Mouse (Mus musculus) liver, embryonic 13.5 days (tissue): ENCODE measurements around the gene Ssxb10. TPM values are rescaled to one million over a fixed set of nuclear protein-coding genes. Genes with fewer than 3 reads are reported as not detected.
"Not testable (repeated sequence)": the region's sequence is repeated elsewhere in the genome, so short reads cannot be mapped to it uniquely, and the experiment has no call there.

Source experiments
- ATAC-seq: fragments of 200-750 bp; cut with Nextera tagmentation; 2 replicates; pipeline ENCODE4 v1.8.0; 2017; ENCODE audit warnings: low read depth, mild to moderate bottlenecking, moderate number of reproducible peaks, moderate library complexity
- DNase-seq: peaks from one replicate; pipeline ENCODE4 v3.0.0; 2022
- H3K27ac ChIP-seq: fragments of 300-500 bp; sonication (generic); 2 replicates; pipeline ENCODE4 v1.5.1; 2015; ENCODE audit warnings: moderate library complexity, mild to moderate bottlenecking, inconsistent platforms
- H3K27me3 ChIP-seq: fragments of 300-500 bp; sonication (generic); 2 replicates; pipeline ENCODE4 v1.6.1; 2015; ENCODE audit warnings: mild to moderate bottlenecking, inconsistent platforms
- H3K36me3 ChIP-seq: fragments of 300-500 bp; sonication (generic); 2 replicates; pipeline ENCODE4 v1.6.1; 2015; ENCODE audit warnings: mild to moderate bottlenecking, inconsistent platforms
- H3K4me1 ChIP-seq: fragments of 300-500 bp; sonication (generic); replicated peaks from 2 replicates; pipeline ENCODE4 v1.6.1; 2015; ENCODE audit warnings: inconsistent platforms
- H3K4me2 ChIP-seq: fragments of 300-500 bp; sonication (generic); 2 replicates; pipeline ENCODE4 v1.6.1; 2015; ENCODE audit warnings: inconsistent platforms, mild to moderate bottlenecking, moderate library complexity
- H3K4me3 ChIP-seq: fragments of 300-500 bp; sonication (generic); replicated peaks from 2 replicates; pipeline ENCODE4 v1.5.1; 2015; ENCODE audit warnings: mild to moderate bottlenecking, inconsistent platforms
- H3K9ac ChIP-seq: fragments of 300-500 bp; sonication (generic); 2 replicates; pipeline ENCODE4 v1.6.1; 2015; ENCODE audit warnings: mild to moderate bottlenecking, inconsistent platforms
- H3K9me3 ChIP-seq: fragments of 300-500 bp; sonication (generic); replicated peaks from 2 replicates; pipeline ENCODE4 v1.6.1; 2016; ENCODE audit warnings: inconsistent platforms
- WGBS: fragments of 180-500 bp; shearing (Covaris S2); methylation state at CpG from one replicate; pipeline ENCODE4 v1.1.7; 2015; ENCODE audit not compliant: insufficient replicate concordance; 5-methylcytosine and 5-hydroxymethylcytosine counted together
- polyA plus RNA-seq: library from polyadenylated mRNA; unstranded; fragments of >200 nt; fragmentation: Nextera tagmentation; extraction: Ambion mirVana; gene quantifications from 2 replicates; pipeline ENCODE4 v1.2.1, GENCODE M21; 2015

Gene Ssxb10
- not detected in 2 replicates for polyA plus RNA-seq

GRCm38 (mm10) chrX:8327124-8327523 lies at the start of gene Ssxb10:
Gene Ssxb10, plus strand, starts transcription at chrX:8327424.
- Histone ChIP-seq H3K4me3 (no peak within 1 kb of the TSS), H3K9ac (no peak within 1 kb of the TSS), H3K4me1 (no peaks in the 10 kb centered on the region), H3K27ac (no peak within 1 kb of the TSS), H3K36me3 (no peaks in the 10 kb centered on the region), H3K27me3 (no peaks in the 10 kb centered on the region), H3K4me2 (no peak within 1 kb of the TSS), H3K9me3 (peaks cover 3% of the 10 kb centered on the region; the same call in 1 of the 2 replicates)
- WGBS = 36% methylated on average over 2 of the region's 2 CpGs
- DNase-seq (no peak), ATAC-seq (no peak)

GRCm38 (mm10) chrX:8288621-8289020 lies 38.6 kb upstream of the Ssxb10 start:
- no peak overlapping the region for H3K4me2 ChIP-seq
- H3K4me1 ChIP-seq = no peaks in the 10 kb centered on the region
- no peak overlapping the region for H3K4me3 ChIP-seq
- H3K9ac ChIP-seq = no peak overlapping the region
- DNase-seq = no peak
- no peak for ATAC-seq
- no peaks in the 10 kb centered on the region for H3K27me3 ChIP-seq
- H3K9me3 ChIP-seq = no peaks in the 10 kb centered on the region
- H3K27ac ChIP-seq = no peak overlapping the region
- WGBS = 59% methylated on average over 5 of the region's 5 CpGs
- H3K36me3 ChIP-seq = no peaks in the 10 kb centered on the region

GRCm38 (mm10) chrX:8309302-8309701 lies 17.9 kb upstream of the Ssxb10 start:
- H3K27me3 ChIP-seq = no peaks in the 10 kb centered on the region
- H3K4me2 ChIP-seq = no peak overlapping the region
- no peak overlapping the region for H3K9ac ChIP-seq
- no peak overlapping the region for H3K4me3 ChIP-seq
- no peaks in the 10 kb centered on the region for H3K36me3 ChIP-seq
- ATAC-seq (no peak), DNase-seq (no peak)
- WGBS = 67% methylated on average over 1 of the region's 1 CpGs
- H3K27ac ChIP-seq = no peak overlapping the region
- H3K9me3 ChIP-seq = no peaks in the 10 kb centered on the region
- H3K4me1 ChIP-seq = no peaks in the 10 kb centered on the region

- H3K9me3 ChIP-seq, H3K36me3 ChIP-seq, H3K4me1 ChIP-seq, H3K4me2 ChIP-seq, ATAC-seq, H3K4me3 ChIP-seq, H3K27me3 ChIP-seq, H3K27ac ChIP-seq, H3K9ac ChIP-seq: not testable (repeated sequence)
- WGBS = 6% methylated on average over 7 of the region's 7 CpGs
- peak; percentile 65 for DNase-seq
These were observed 12.3 kb upstream of the Ssxb10 start for GRCm38 (mm10) chrX:8314905-8315304.

- not testable (repeated sequence) for H3K9ac ChIP-seq, H3K4me3 ChIP-seq, H3K4me2 ChIP-seq, H3K9me3 ChIP-seq, H3K4me1 ChIP-seq, H3K27me3 ChIP-seq, ATAC-seq, H3K27ac ChIP-seq, H3K36me3 ChIP-seq, DNase-seq
- WGBS = 14% methylated on average over 1 of the region's 1 CpGs
These were observed 39.5 kb downstream of the Ssxb10 start, which contains the start of gene Ssxb9 for GRCm38 (mm10) chrX:8366678-8367077. Gene Ssxb9, plus strand, starts transcription at chrX:8366978.

Other genes with a start within 250 kb of the Ssxb10 start
- gene Was, start 236.9 kb upstream of the Ssxb10 start, polyA plus RNA-seq = 2.4 and 3.4 TPM in 2 replicates
- 6.8 and 7.1 TPM in 2 replicates for gene Wdr13, start 194.5 kb upstream of the Ssxb10 start, polyA plus RNA-seq
- gene Rbm3, start 181.5 kb upstream of the Ssxb10 start, polyA plus RNA-seq = 328 and 361 TPM in 2 replicates
- gene Tbc1d25, start 151.2 kb upstream of the Ssxb10 start, polyA plus RNA-seq = 4.9 and 5.0 TPM in 2 replicates
- gene Ebp, start 133.9 kb upstream of the Ssxb10 start, polyA plus RNA-seq = 61.8 and 64.4 TPM in 2 replicates
- 0.88 and 1.1 TPM in 2 replicates for gene Porcn, start 120.9 kb upstream of the Ssxb10 start, polyA plus RNA-seq
- gene Ftsj1, start 75.0 kb upstream of the Ssxb10 start, polyA plus RNA-seq = 40.1 and 41.9 TPM in 2 replicates
- gene Slc38a5, start 56.3 kb upstream of the Ssxb10 start, polyA plus RNA-seq = 76.5 and 79.6 TPM in 2 replicates
- not detected in 2 replicates for gene Ssxb9, start 39.6 kb downstream of the Ssxb10 start, polyA plus RNA-seq
- gene Ssxb1, start 85.9 kb downstream of the Ssxb10 start, polyA plus RNA-seq = not detected in 2 replicates
- not detected in 2 replicates for gene Ssxb2, start 134.3 kb downstream of the Ssxb10 start, polyA plus RNA-seq
- gene Gm14459, start 197.5 kb downstream of the Ssxb10 start, polyA plus RNA-seq = not detected in 2 replicates
- not detected in 2 replicates for gene Ssxb6, start 220.8 kb downstream of the Ssxb10 start, polyA plus RNA-seq